Mouse (Mus musculus) intestine, postnatal 0 days (tissue): ENCODE measurements at regions not wholly inside any gene's neighbourhood (a gene's known extent, or its start where the extent isn't known, plus 50 kb on each side); places are given as distances from the start of the nearest gene placed in this dataset.
"Not testable (repeated sequence)": the region's sequence is repeated elsewhere in the genome, so short reads cannot be mapped to it uniquely, and the experiment has no call there.

Experiments
- ATAC-seq: fragments of 200-750 bp; cut with Nextera tagmentation; 2 replicates; pipeline ENCODE4 v1.8.0; 2017; ENCODE audit warnings: mild to moderate bottlenecking, moderate TSS enrichment, moderate library complexity
- H3K27ac ChIP-seq: fragments of 300-500 bp; sonication (generic); 2 replicates; pipeline ENCODE4 v1.5.1; 2014; ENCODE audit warnings: mild to moderate bottlenecking, low read depth, low read length, moderate library complexity
- H3K27me3 ChIP-seq: fragments of 300-500 bp; sonication (generic); replicated peaks from 2 replicates; pipeline ENCODE4 v1.6.1; 2014; ENCODE audit warnings: low read length, mixed read lengths; ENCODE audit not compliant: control insufficient read depth, insufficient read depth
- H3K36me3 ChIP-seq: fragments of 300-500 bp; sonication (generic); 2 replicates; pipeline ENCODE4 v1.6.1; 2014; ENCODE audit warnings: mild to moderate bottlenecking, moderate library complexity; ENCODE audit not compliant: control insufficient read depth, insufficient read depth
- H3K4me1 ChIP-seq: fragments of 300-500 bp; sonication (generic); replicated peaks from 2 replicates; pipeline ENCODE4 v1.6.1; 2014; ENCODE audit warnings: antibody characterized with exemption, low read length, mixed read lengths; ENCODE audit not compliant: control insufficient read depth, insufficient read depth
- H3K4me2 ChIP-seq: fragments of 300-500 bp; sonication (generic); replicated peaks from 2 replicates; pipeline ENCODE4 v1.6.1; 2014; ENCODE audit warnings: low read depth, mild to moderate bottlenecking, moderate library complexity
- H3K4me3 ChIP-seq: fragments of 300-500 bp; sonication (generic); 2 replicates; pipeline ENCODE4 v1.5.1; 2014; ENCODE audit warnings: low read depth, low read length
- H3K9ac ChIP-seq: fragments of 300-500 bp; sonication (generic); 2 replicates; pipeline ENCODE4 v1.6.1; 2014; ENCODE audit warnings: mild to moderate bottlenecking, low read depth, low read length
- H3K9me3 ChIP-seq: fragments of 300-500 bp; sonication (generic); 2 replicates; pipeline ENCODE4 v1.6.1; 2016; ENCODE audit warnings: mixed run types; ENCODE audit not compliant: control insufficient read depth
- CTCF ChIP-seq: sonication (generic); IDR thresholded peaks from 2 replicates; pipeline ENCODE4 v1.5.1; 2016; ENCODE audit warnings: low read depth, mild to moderate bottlenecking, control low read depth, antibody characterized with exemption, moderate library complexity
- WGBS: fragments of 180-500 bp; shearing (Covaris S2); extraction: QIAGEN DNeasy Blood & Tissue Kit; methylation state at CpG from one replicate; pipeline ENCODE4 v1.1.7; 2014; 5-methylcytosine and 5-hydroxymethylcytosine counted together

- Histone ChIP-seq H3K27ac (no peak overlapping the region), H3K4me2 (no peak overlapping the region), H3K27me3 (no peaks in the 10 kb centered on the region), H3K4me1 (no peaks in the 10 kb centered on the region), H3K36me3 (no peaks in the 10 kb centered on the region), H3K4me3 (no peak overlapping the region), H3K9me3 (no peaks in the 10 kb centered on the region), H3K9ac (no peak overlapping the region)
- WGBS, result 60% methylated on average over 5 of the region's 5 CpGs
- no peak for TF ChIP-seq CTCF
- no peak for ATAC-seq
These were observed 135.6 kb downstream of the Akr1d1 start for GRCm38 (mm10) chr6:37665576-37665975.

- Histone ChIP-seq H3K9ac (no peak overlapping the region), H3K4me3 (no peak overlapping the region), H3K9me3 (0 out of 2 replicates have a peak, but pooled peaks cover 5% of the 10 kb centered on the region), H3K4me2 (no peak overlapping the region), H3K27ac (no peak overlapping the region), H3K4me1 (no peaks in the 10 kb centered on the region), H3K27me3 (no peaks in the 10 kb centered on the region), H3K36me3 (no peaks in the 10 kb centered on the region)
- TF ChIP-seq CTCF, result no peak
- WGBS, result 55% methylated on average over 2 of the region's 2 CpGs
- no peak for ATAC-seq
These were observed 139.4 kb downstream of the Akr1d1 start for GRCm38 (mm10) chr6:37669407-37669806.

DNA sequence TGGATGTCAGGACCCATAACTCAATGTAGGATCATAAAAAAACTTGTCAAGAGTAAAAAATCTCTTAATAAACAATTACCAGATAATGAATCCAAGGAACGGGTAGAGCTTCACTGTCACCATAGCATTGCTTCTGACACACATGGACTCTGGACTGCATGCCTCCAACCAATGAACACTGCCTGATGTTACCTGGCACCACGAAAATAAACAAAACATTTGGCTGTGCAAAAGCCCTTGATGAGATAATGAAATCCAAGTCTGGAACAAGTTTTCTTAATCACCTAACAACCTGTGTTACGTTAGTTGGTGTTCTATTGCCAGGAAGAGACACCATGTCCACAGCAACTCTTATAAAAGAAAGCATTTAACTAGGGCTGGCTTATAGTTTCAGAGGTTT lies 140.7 kb downstream of the Akr1d1 start:
- Histone ChIP-seq H3K4me1 (no peaks in the 10 kb centered on the region), H3K9me3 (0 out of 2 replicates have a peak, but pooled peaks cover 5% of the 10 kb centered on the region), H3K9ac (no peak overlapping the region), H3K27ac (no peak overlapping the region), H3K27me3 (no peaks in the 10 kb centered on the region), H3K4me2 (no peak overlapping the region), H3K36me3 (no peaks in the 10 kb centered on the region), H3K4me3 (no peak overlapping the region)
- ATAC-seq, result peak; percentile 45; the same call in 1 of the 2 replicates
- WGBS, result 66% methylated on average over 3 of the region's 3 CpGs
- no peak for TF ChIP-seq CTCF

DNA sequence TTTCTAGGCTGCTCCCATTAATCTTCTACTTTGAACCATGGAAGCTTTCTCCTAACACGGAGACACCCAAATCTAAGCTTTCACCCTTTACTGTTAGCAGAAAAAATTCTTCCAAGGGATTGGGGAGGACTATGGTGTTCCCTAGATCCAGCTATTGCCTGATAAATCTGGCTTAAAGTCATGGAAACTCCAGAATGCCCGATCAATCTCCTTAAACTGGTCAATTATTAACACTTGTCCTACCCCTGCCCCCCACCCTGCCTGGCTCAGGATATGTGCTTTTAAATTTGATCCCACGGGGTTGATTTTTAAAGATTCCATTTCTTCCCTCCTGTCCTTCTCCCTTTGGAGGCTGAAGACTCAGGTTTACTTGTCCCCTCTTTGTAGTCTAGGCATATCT lies 149.9 kb downstream of the Akr1d1 start:
- no peak overlapping the region for H3K4me2 ChIP-seq
- no peak for TF ChIP-seq CTCF
- ATAC-seq, result no peak

GRCm38 (mm10) chr6:37681331-37681730 lies 151.4 kb downstream of the Akr1d1 start:
- H3K27me3 ChIP-seq, H3K36me3 ChIP-seq, ATAC-seq, H3K4me3 ChIP-seq, H3K9ac ChIP-seq, H3K4me1 ChIP-seq, H3K4me2 ChIP-seq, H3K27ac ChIP-seq, H3K9me3 ChIP-seq: not testable (repeated sequence)
- 34% methylated on average over 2 of the region's 2 CpGs for whole genome bisulfite sequencing

More for the DNA sequence above, 149.9 kb downstream of the Akr1d1 start:
- no peaks in the 10 kb centered on the region for H3K4me1 ChIP-seq
- H3K9me3 ChIP-seq, result 0 out of 2 replicates have a peak, but pooled peaks cover 6% of the 10 kb centered on the region
- H3K36me3 ChIP-seq, result no peaks in the 10 kb centered on the region
- H3K27me3 ChIP-seq, result no peaks in the 10 kb centered on the region
- no peak overlapping the region for H3K27ac ChIP-seq
- 31% methylated on average over 3 of the region's 3 CpGs for WGBS
- H3K9ac ChIP-seq, result no peak overlapping the region
- H3K4me3 ChIP-seq, result no peak overlapping the region

DNA sequence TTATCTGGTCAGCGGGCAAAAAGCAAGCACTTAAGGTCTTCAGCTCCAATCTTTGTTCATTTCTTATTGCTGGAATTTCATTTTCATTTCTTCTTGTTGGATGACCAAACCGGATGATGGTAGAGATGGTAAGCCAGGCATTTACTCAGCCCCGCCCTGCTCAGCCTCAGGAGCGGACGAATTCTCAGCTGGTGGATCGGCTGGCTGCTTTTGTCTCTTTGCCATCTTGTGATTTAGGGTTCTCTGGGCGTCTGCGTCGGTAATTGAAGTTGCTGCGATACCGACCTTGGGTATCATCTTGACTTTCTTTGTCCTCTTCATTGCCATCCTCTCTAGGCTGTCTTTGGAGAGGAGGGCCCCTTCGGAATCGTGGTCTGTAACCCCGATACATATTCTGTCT lies 156.1 kb downstream of the Akr1d1 start:
- Histone ChIP-seq H3K9ac (no peak overlapping the region), H3K36me3 (no peaks in the 10 kb centered on the region), H3K4me1 (no peaks in the 10 kb centered on the region), H3K4me2 (no peak overlapping the region), H3K27ac (no peak overlapping the region), H3K4me3 (no peak overlapping the region), H3K27me3 (no peaks in the 10 kb centered on the region), H3K9me3 (0 out of 2 replicates have a peak, but pooled peaks cover 6% of the 10 kb centered on the region)
- no peak for ATAC-seq
- no peak for TF ChIP-seq CTCF
- 97% methylated on average over 14 of the region's 14 CpGs for WGBS

- no peaks in the 10 kb centered on the region for H3K36me3 ChIP-seq
These were observed 159.1 kb downstream of the Akr1d1 start for GRCm38 (mm10) chr6:37688866-37689617.

More at GRCm38 (mm10) chr6:37688866-37689617, 159.1 kb downstream of the Akr1d1 start:
- WGBS, result 35% methylated on average over 1 of the region's 1 CpGs
- ATAC-seq, result no peak
- H3K9me3 ChIP-seq, result no peaks in the 10 kb centered on the region
- H3K4me2 ChIP-seq, result no peak overlapping the region
- H3K27me3 ChIP-seq, result no peaks in the 10 kb centered on the region
- no peak overlapping the region for H3K27ac ChIP-seq
- no peak overlapping the region for H3K9ac ChIP-seq
- no peak overlapping the region for H3K4me3 ChIP-seq
- TF ChIP-seq CTCF, result no peak
- H3K4me1 ChIP-seq, result no peaks in the 10 kb centered on the region
